Comparison of ENCODE assay signal across 7 mouse cellular contexts in genomic region chr12:69537243-69537674, GRCm38 (mm10). TPM values are rescaled to one million over a fixed set of nuclear protein-coding genes. Genes with fewer than 3 reads are reported as not detected.
DNase-seq lines count a peak whose midpoint lies in the region; ATAC-seq and TF ChIP-seq lines count a peak whose summit lies in the region.

No protein-coding gene starts in this region.

- WGBS in forebrain, embryonic 10.5 days: 47% methylated on average over 10 of the region's 10 CpGs
- 15% methylated on average over 10 of the region's 10 CpGs for WGBS in heart, postnatal 0 days
- 21% methylated on average over 10 of the region's 10 CpGs for WGBS in stomach, embryonic 15.5 days

- H3K4me3 ChIP-seq in ES-Bruce4 (ENCODE audit: low read depth, low read length): 0 out of 2 replicates have a peak overlapping the region, but pooled peaks have one; percentile 26
- no peak overlapping the region for H3K4me3 ChIP-seq in forebrain, embryonic 10.5 days
- H3K4me3 ChIP-seq in heart, postnatal 0 days (ENCODE audit: low read depth, low read length): 0 out of 2 replicates have a peak overlapping the region, but pooled peaks have one; percentile 29
- peak overlapping the region; percentile 25 for H3K4me3 ChIP-seq in stomach, embryonic 15.5 days (replicated peaks)

- peak; percentile 29; the same call in 1 of the 2 replicates for ATAC-seq in heart, postnatal 0 days (ENCODE audit: insufficient read depth, low read depth)
- peak; percentile 83 for ATAC-seq in stomach, embryonic 15.5 days (ENCODE audit: insufficient read depth, low FRiP score, low read depth)

- H3K4me2 ChIP-seq in heart, postnatal 0 days (ENCODE audit: low read depth, low read length): peak overlapping the region; percentile 61
- H3K4me2 ChIP-seq in stomach, embryonic 15.5 days: peak overlapping the region; percentile 58

- no peaks in the 10 kb centered on the region for H3K27me3 ChIP-seq in ES-Bruce4 (ENCODE audit: control insufficient read depth, insufficient read depth, low read length, poor library complexity, severe bottlenecking)
- H3K27me3 ChIP-seq in forebrain, embryonic 10.5 days (ENCODE audit: poor library complexity, severe bottlenecking): no peaks in the 10 kb centered on the region
- no peaks in the 10 kb centered on the region for H3K27me3 ChIP-seq in heart, postnatal 0 days (ENCODE audit: control insufficient read depth, insufficient read depth, low read length)
- H3K27me3 ChIP-seq in stomach, embryonic 15.5 days (replicated peaks): no peaks in the 10 kb centered on the region

- H3K27ac ChIP-seq in ES-Bruce4 (ENCODE audit: insufficient read depth, low read length): no peak overlapping the region
- H3K27ac ChIP-seq in forebrain, embryonic 10.5 days: peak overlapping the region; percentile 66
- H3K27ac ChIP-seq in heart, postnatal 0 days (ENCODE audit: low read depth): peak overlapping the region; percentile 89
- peak overlapping the region; percentile 97 for H3K27ac ChIP-seq in stomach, embryonic 15.5 days

- TF ChIP-seq CTCF in ES-Bruce4 (IDR thresholded peaks at IDR 0.05; ENCODE audit: low read depth, low read length): no peak
- TF ChIP-seq CTCF in heart, postnatal 0 days (IDR thresholded peaks at IDR 0.05; ENCODE audit: low read depth): no peak

- TF ChIP-seq POLR2A in ES-Bruce4 (IDR thresholded peaks at IDR 0.05; ENCODE audit: insufficient read depth, low read length): no peak

- H3K4me1 ChIP-seq in ES-Bruce4 (ENCODE audit: control insufficient read depth, insufficient read depth, low read length): no peaks in the 10 kb centered on the region
- H3K4me1 ChIP-seq in forebrain, embryonic 10.5 days: peaks cover 48% of the 10 kb centered on the region
- H3K4me1 ChIP-seq in heart, postnatal 0 days (ENCODE audit: control insufficient read depth, insufficient read depth): peaks cover 24% of the 10 kb centered on the region
- H3K4me1 ChIP-seq in stomach, embryonic 15.5 days: peaks cover 27% of the 10 kb centered on the region

- no peaks in the 10 kb centered on the region for H3K36me3 ChIP-seq in ES-Bruce4 (ENCODE audit: control insufficient read depth, insufficient read depth, low read length, poor library complexity, severe bottlenecking)
- no peaks in the 10 kb centered on the region for H3K36me3 ChIP-seq in forebrain, embryonic 10.5 days (replicated peaks)
- H3K36me3 ChIP-seq in heart, postnatal 0 days (replicated peaks; ENCODE audit: control insufficient read depth, insufficient read depth, low read length): no peaks in the 10 kb centered on the region
- H3K36me3 ChIP-seq in stomach, embryonic 15.5 days: no peaks in the 10 kb centered on the region

- no peak for TF ChIP-seq EP300 in ES-Bruce4 (IDR thresholded peaks at IDR 0.05; ENCODE audit: insufficient read depth, low read depth, low read length)
- TF ChIP-seq EP300 in heart, postnatal 0 days (IDR thresholded peaks at IDR 0.05; ENCODE audit: low read depth): no peak

- H3K9me3 ChIP-seq in ES-Bruce4 (replicated peaks; ENCODE audit: control insufficient read depth, insufficient read depth, low read length, poor library complexity, severe bottlenecking): no peaks in the 10 kb centered on the region
- no peaks in the 10 kb centered on the region for H3K9me3 ChIP-seq in forebrain, embryonic 10.5 days
- H3K9me3 ChIP-seq in heart, postnatal 0 days (replicated peaks; ENCODE audit: control insufficient read depth, low read length): no peaks in the 10 kb centered on the region
- H3K9me3 ChIP-seq in stomach, embryonic 15.5 days: no peaks in the 10 kb centered on the region

- DNase-seq in adrenal gland, postnatal 14 days: peak; percentile 57
- DNase-seq in forebrain, embryonic 10.5 days (ENCODE audit: extremely low spot score, low spot score): peak; percentile 24
- peak; percentile 57 for DNase-seq in heart, postnatal 0 days (ENCODE audit: low spot score)
- peak; percentile 5 to 10 for DNase-seq in layer of hippocampus, postnatal 25 days (ENCODE audit: extremely low spot score in 1 of 2, low spot score in 1 of 2)
- DNase-seq in lung, postnatal 25 days (ENCODE audit: low spot score): peak; percentile 87

- 0 out of 2 replicates have a peak overlapping the region, but pooled peaks have one; percentile 37 for H3K9ac ChIP-seq in ES-Bruce4 (ENCODE audit: low read depth, poor library complexity, severe bottlenecking)
- peak overlapping the region; percentile 52 for H3K9ac ChIP-seq in heart, postnatal 0 days (replicated peaks; ENCODE audit: low read depth, low read length)
- peak overlapping the region; percentile 14; the same call in 1 of the 2 replicates for H3K9ac ChIP-seq in stomach, embryonic 15.5 days

RNA-seq across cellular contexts. Expression of gene Vcpkmt, which starts 45.6 kb away (rescaled TPM):
- 12.3 and 12.4 TPM in 2 replicates for polyA plus RNA-seq in ES-Bruce4 (2011; ENCODE audit: insufficient read depth, insufficient read length, low read depth, missing spikeins)
- 8.9 and 12.5 TPM in 2 replicates for total RNA-seq in adrenal gland, postnatal 14 days (2021)
- polyA plus RNA-seq in forebrain, embryonic 10.5 days (2016; fragmentation: Nextera tagmentation; extraction: Ambion mirVana): 30.6 and 32.4 TPM in 2 replicates
- 2.2 and 9.2 TPM in 2 replicates for total RNA-seq in heart, postnatal 0 days (2014; rRNA removed; ENCODE audit: low replicate concordance)
- 9.6 and 10.6 TPM in 2 replicates for polyA plus RNA-seq in heart, postnatal 0 days (2015; fragmentation: Nextera tagmentation; extraction: Ambion mirVana)
- total RNA-seq in layer of hippocampus, postnatal 25 days (2021): 10 to 100 TPM; 19.9 to 21.2 TPM
- 27.5 and 29.7 TPM in 2 replicates for polyA plus RNA-seq in stomach, embryonic 15.5 days (2015; fragmentation: Nextera tagmentation; extraction: Ambion mirVana)

Comparison
In these comparisons a context has a peak if more than half of its experiments do, and no peak if none do; other contexts are left out.
1. DNase-seq: peak in every context shown above with its lines; median percentile 87 in lung, postnatal 25 days; 57 in adrenal gland, postnatal 14 days; 57 in heart, postnatal 0 days; 24 in forebrain, embryonic 10.5 days; 8 in layer of hippocampus, postnatal 25 days.